Mouse (Mus musculus) CH12.LX (cell line): ENCODE results near the gene Grrp1. TPM values are rescaled to one million over a fixed set of nuclear protein-coding genes. Genes with fewer than 3 reads are reported as not detected.

Experiments used
- DNase-seq: peaks from one replicate; pipeline ENCODE4 v3.0.0-alpha.2; 2013; ENCODE audit errors: extremely low read depth
- H3K27ac ChIP-seq: 2 replicates; pipeline ENCODE4 v1.5.1; 2012; ENCODE audit warnings: low read depth, mild to moderate bottlenecking, control low read depth, moderate library complexity; ENCODE audit not compliant: insufficient read depth
- H3K27me3 ChIP-seq: replicated peaks from 2 replicates; pipeline ENCODE3; 2012; ENCODE audit warnings: inconsistent platforms
- H3K36me3 ChIP-seq, 2 experiments: replicated peaks in 1 of 2; 2 replicates each; pipeline versions ENCODE3 to v1.6.1; 2012; ENCODE audit warnings: inconsistent platforms in 1 of 2, low read length in 1 of 2, mild to moderate bottlenecking in 1 of 2, mixed read lengths in 1 of 2, moderate library complexity in 1 of 2; ENCODE audit not compliant: control insufficient read depth in 1 of 2, insufficient read depth in 1 of 2
- H3K4me1 ChIP-seq, 2 experiments: 2 replicates each; pipeline ENCODE4 v1.6.1; 2012; ENCODE audit warnings: inconsistent platforms in 1 of 2, moderate library complexity in 1 of 2; ENCODE audit not compliant: insufficient read depth in 2 of 2, control insufficient read depth in 1 of 2
- H3K4me2 ChIP-seq: 2 replicates; pipeline ENCODE4 v1.6.1; 2012; ENCODE audit warnings: low read depth, mild to moderate bottlenecking, control low read depth; ENCODE audit not compliant: poor library complexity, insufficient read depth, severe bottlenecking
- H3K4me3 ChIP-seq, 3 experiments: fragments of 150-350 bp in 1 of 3; sonication (generic) in 1 of 3; replicated peaks in 1 of 3; 2 replicates each; pipeline versions ENCODE3 to v1.5.1; 2011 to 2012; ENCODE audit warnings: low read depth in 2 of 3, low read length in 2 of 3, mild to moderate bottlenecking in 2 of 3, moderate library complexity in 2 of 3, control low read depth in 1 of 3, improper control_type of control experiment in 1 of 3, inconsistent platforms in 1 of 3, mixed read lengths in 1 of 3; ENCODE audit not compliant: poor library complexity in 1 of 3
- H3K79me2 ChIP-seq: replicated peaks from 2 replicates; pipeline ENCODE4 v1.6.1; 2012; ENCODE audit warnings: mild to moderate bottlenecking, moderate library complexity; ENCODE audit not compliant: control insufficient read depth, poor library complexity, insufficient read depth, severe bottlenecking; ENCODE audit errors: extremely low read depth
- H3K9ac ChIP-seq: 2 replicates; pipeline ENCODE4 v1.6.1; 2012; ENCODE audit warnings: low read depth, mild to moderate bottlenecking, control low read depth, moderate library complexity; ENCODE audit not compliant: insufficient read depth
- H3K9me3 ChIP-seq: replicated peaks from 2 replicates; pipeline ENCODE3; 2012; ENCODE audit warnings: low read length, inconsistent platforms, mixed read lengths
- EP300 ChIP-seq: IDR thresholded peaks from 2 replicates; pipeline ENCODE4 v1.6.1; 2011; ENCODE audit warnings: low read length, improper control_type of control experiment
- GABPA ChIP-seq: IDR thresholded peaks from 2 replicates; pipeline ENCODE4 v1.6.1; 2012; ENCODE audit warnings: low read depth, low read length, improper control_type of control experiment, inconsistent platforms; ENCODE audit not compliant: insufficient replicate concordance
- USF2 ChIP-seq: conservative IDR thresholded peaks from 2 replicates; pipeline ENCODE4 v1.6.1; 2011; ENCODE audit warnings: low read depth, low read length, improper control_type of control experiment
- ZMIZ1 ChIP-seq: IDR thresholded peaks from 2 replicates; pipeline ENCODE4 v1.6.1; 2012; ENCODE audit warnings: low read depth, mild to moderate bottlenecking, inconsistent platforms, low read length, improper control_type of control experiment
- dilution Hi-C: fragments of 300-500 bp; cut with MboI; formaldehyde crosslinking; loops from 2 replicates; pipeline ENCODE4 v1.14.3; 2020; ENCODE audit warnings: low sequenced_read_pairs; ENCODE audit not compliant: extremely low pct_unique_long_range_greater_than_20kb, extremely low pct_ligation_motif_present
- in situ Hi-C: fragments of 300-500 bp; cut with MboI; formaldehyde crosslinking; loops from 3 replicates; pipeline ENCODE4 v1.14.3; 2019; ENCODE audit warnings: low sequenced_read_pairs, low pct_ligation_motif_present, low pct_unique_long_range_greater_than_20kb, mixed read lengths
- polyA plus RNA-seq: library from polyadenylated mRNA; unstranded; fragments of >175 nt; gene quantifications from 2 replicates; pipeline ENCODE4 v1.2.1, GENCODE M21; 2012; ENCODE audit warnings: low read depth; ENCODE audit not compliant: insufficient read length
- total RNA-seq, 2 experiments: library from RNA; depleted of rRNA; stranded (reverse); fragments of 300-350 nt in 1 of 2; fragments of >200 nt in 1 of 2; gene quantifications; 2 replicates each; pipeline ENCODE4 v1.2.3; 2012 to 2014

The Grrp1 gene
- total and polyA plus RNA-seq, 3 experiments = not detected

GRCm38 (mm10) chr4:134202904-134203303 is 51.0 kb downstream of the Grrp1 start, which contains the start of gene Gm7534:
Gene Gm7534, minus strand, starts transcription at chr4:134203004.
- no peak within 1 kb of the TSS for H3K9ac ChIP-seq
- H3K79me2 ChIP-seq = no peaks in the 10 kb centered on the region
- no peak within 1 kb of the TSS for H3K4me2 ChIP-seq
- H3K4me1 ChIP-seq = peaks cover 3 to 11% of the 10 kb centered on the region in 2 experiments
- H3K27me3 ChIP-seq = no peaks in the 10 kb centered on the region
- TF ChIP-seq USF2 = no peak
- TF ChIP-seq GABPA = no peak
- TF ChIP-seq ZMIZ1 = no peak
- no peak for TF ChIP-seq EP300
- dilution Hi-C loops (no loop called here), in situ Hi-C loops (no loop called here)
- no peak within 1 kb of the TSS for H3K4me3 ChIP-seq
- no peak within 1 kb of the TSS for H3K27ac ChIP-seq
- H3K36me3 ChIP-seq = no peaks in the 10 kb centered on the region
- no peaks in the 10 kb centered on the region for H3K9me3 ChIP-seq
- DNase-seq = no peak

Other genes starting within 250 kb of the Grrp1 start
- gene Lin28a, start 235.3 kb downstream of the Grrp1 start, total RNA-seq (2012; rRNA removed) = 0.04 and 0.08 TPM in 2 replicates
- gene Lin28a, start 235.3 kb downstream of the Grrp1 start, total RNA-seq (2014; rRNA removed) = not detected in 2 replicates
- gene Lin28a, start 235.3 kb downstream of the Grrp1 start, polyA plus RNA-seq = not detected in 2 replicates
- not detected in 2 replicates for gene Zfp683, start 200.3 kb downstream of the Grrp1 start, total RNA-seq (2012; rRNA removed)
- gene Zfp683, start 200.3 kb downstream of the Grrp1 start, total RNA-seq (2014; rRNA removed) = not detected in 2 replicates
- gene Zfp683, start 200.3 kb downstream of the Grrp1 start, polyA plus RNA-seq = 0.16 TPM in 1 of 2 replicates, not detected in the other
- gene Crybg2, start 193.3 kb downstream of the Grrp1 start, total RNA-seq (2012; rRNA removed) = 9.2 and 10.6 TPM in 2 replicates
- gene Crybg2, start 193.3 kb downstream of the Grrp1 start, total RNA-seq (2014; rRNA removed) = 3.0 and 3.6 TPM in 2 replicates
- gene Crybg2, start 193.3 kb downstream of the Grrp1 start, polyA plus RNA-seq = 15.6 and 15.9 TPM in 2 replicates
- gene Cd52, start 159.0 kb downstream of the Grrp1 start, total RNA-seq (2012; rRNA removed) = 2,306 and 3,109 TPM in 2 replicates
- gene Cd52, start 159.0 kb downstream of the Grrp1 start, total RNA-seq (2014; rRNA removed) = 4,323 and 5,448 TPM in 2 replicates
- gene Cd52, start 159.0 kb downstream of the Grrp1 start, polyA plus RNA-seq = 1,849 and 1,886 TPM in 2 replicates
- 12.3 and 18.8 TPM in 2 replicates for gene Ubxn11, start 151.5 kb downstream of the Grrp1 start, total RNA-seq (2012; rRNA removed)
- gene Ubxn11, start 151.5 kb downstream of the Grrp1 start, total RNA-seq (2014; rRNA removed) = 6.0 and 6.6 TPM in 2 replicates
- gene Ubxn11, start 151.5 kb downstream of the Grrp1 start, polyA plus RNA-seq = 35.9 and 38.8 TPM in 2 replicates
- 151 and 153 TPM in 2 replicates for gene Sh3bgrl3, start 125.3 kb downstream of the Grrp1 start, total RNA-seq (2012; rRNA removed)
- gene Sh3bgrl3, start 125.3 kb downstream of the Grrp1 start, total RNA-seq (2014; rRNA removed) = 104 and 128 TPM in 2 replicates
- gene Sh3bgrl3, start 125.3 kb downstream of the Grrp1 start, polyA plus RNA-seq = 289 and 362 TPM in 2 replicates
- gene Cep85, start 67.0 kb downstream of the Grrp1 start, total RNA-seq (2012; rRNA removed) = 24.4 and 24.9 TPM in 2 replicates
- gene Cep85, start 67.0 kb downstream of the Grrp1 start, total RNA-seq (2014; rRNA removed) = 29.4 and 32.8 TPM in 2 replicates
- gene Cep85, start 67.0 kb downstream of the Grrp1 start, polyA plus RNA-seq = 28.3 and 32.8 TPM in 2 replicates
- gene Gm7534, start 51.1 kb downstream of the Grrp1 start, total RNA-seq (2012; rRNA removed) = not detected in 2 replicates
- gene Gm7534, start 51.1 kb downstream of the Grrp1 start, total RNA-seq (2014; rRNA removed) = not detected in 2 replicates
- gene Gm7534, start 51.1 kb downstream of the Grrp1 start, polyA plus RNA-seq = not detected in 2 replicates
- gene Catsper4, start 26.7 kb downstream of the Grrp1 start, total RNA-seq (2012; rRNA removed) = not detected in 2 replicates
- gene Catsper4, start 26.7 kb downstream of the Grrp1 start, total RNA-seq (2014; rRNA removed) = not detected in 2 replicates
- gene Catsper4, start 26.7 kb downstream of the Grrp1 start, polyA plus RNA-seq = not detected in 2 replicates
- 0.08 and 0.13 TPM in 2 replicates for gene Cnksr1, start 15.7 kb downstream of the Grrp1 start, total RNA-seq (2012; rRNA removed)
- not detected in 2 replicates for gene Cnksr1, start 15.7 kb downstream of the Grrp1 start, total RNA-seq (2014; rRNA removed)
- 0.16 TPM in 1 of 2 replicates, not detected in the other for gene Cnksr1, start 15.7 kb downstream of the Grrp1 start, polyA plus RNA-seq
- gene E130218I03Rik, start 10.4 kb downstream of the Grrp1 start, total RNA-seq (2012; rRNA removed) = 2.9 TPM in 2 replicates
- gene E130218I03Rik, start 10.4 kb downstream of the Grrp1 start, total RNA-seq (2014; rRNA removed) = 0.43 TPM in 1 of 2 replicates, not detected in the other
- gene E130218I03Rik, start 10.4 kb downstream of the Grrp1 start, polyA plus RNA-seq = 1.6 and 2.5 TPM in 2 replicates
- gene Zfp593, start 8.5 kb downstream of the Grrp1 start, total RNA-seq (2012; rRNA removed) = 29.1 and 32.3 TPM in 2 replicates
- gene Zfp593, start 8.5 kb downstream of the Grrp1 start, total RNA-seq (2014; rRNA removed) = 31.2 and 34.7 TPM in 2 replicates
- 27.9 and 28.9 TPM in 2 replicates for gene Zfp593, start 8.5 kb downstream of the Grrp1 start, polyA plus RNA-seq
- not detected in 2 replicates for gene Gm30191, start 7.2 kb downstream of the Grrp1 start, total RNA-seq (2012; rRNA removed)
- not detected in 2 replicates for gene Gm30191, start 7.2 kb downstream of the Grrp1 start, total RNA-seq (2014; rRNA removed)
- gene Gm30191, start 7.2 kb downstream of the Grrp1 start, polyA plus RNA-seq = not detected in 2 replicates
- 14.6 and 16.1 TPM in 2 replicates for gene Pdik1l, start 33.8 kb upstream of the Grrp1 start, total RNA-seq (2012; rRNA removed)
- 13.7 and 14.8 TPM in 2 replicates for gene Pdik1l, start 33.8 kb upstream of the Grrp1 start, total RNA-seq (2014; rRNA removed)
- gene Pdik1l, start 33.8 kb upstream of the Grrp1 start, polyA plus RNA-seq = 12.1 and 15.6 TPM in 2 replicates
- gene Trim63, start 61.0 kb upstream of the Grrp1 start, total RNA-seq (2012; rRNA removed) = 0.25 TPM in 1 of 2 replicates, not detected in the other
- 0.16 TPM in 1 of 2 replicates, not detected in the other for gene Trim63, start 61.0 kb upstream of the Grrp1 start, total RNA-seq (2014; rRNA removed)
- 0.38 and 0.49 TPM in 2 replicates for gene Trim63, start 61.0 kb upstream of the Grrp1 start, polyA plus RNA-seq
- gene Slc30a2, start 89.1 kb upstream of the Grrp1 start, total RNA-seq (2012; rRNA removed) = 8.9 and 9.7 TPM in 2 replicates
- 4.5 and 5.1 TPM in 2 replicates for gene Slc30a2, start 89.1 kb upstream of the Grrp1 start, total RNA-seq (2014; rRNA removed)
- gene Slc30a2, start 89.1 kb upstream of the Grrp1 start, polyA plus RNA-seq = 22.4 and 23.6 TPM in 2 replicates
- gene Extl1, start 129.7 kb upstream of the Grrp1 start, total RNA-seq (2012; rRNA removed) = 1.0 and 4.5 TPM in 2 replicates
- gene Extl1, start 129.7 kb upstream of the Grrp1 start, total RNA-seq (2014; rRNA removed) = 0.36 and 0.54 TPM in 2 replicates
- gene Extl1, start 129.7 kb upstream of the Grrp1 start, polyA plus RNA-seq = 1.6 TPM in 2 replicates
- 10.5 and 10.7 TPM in 2 replicates for gene Pafah2, start 142.2 kb upstream of the Grrp1 start, total RNA-seq (2012; rRNA removed)
- gene Pafah2, start 142.2 kb upstream of the Grrp1 start, total RNA-seq (2014; rRNA removed) = 8.9 and 10.6 TPM in 2 replicates
- 9.1 and 10.4 TPM in 2 replicates for gene Pafah2, start 142.2 kb upstream of the Grrp1 start, polyA plus RNA-seq
- 39.4 and 48.0 TPM in 2 replicates for gene Stmn1, start 214.2 kb upstream of the Grrp1 start, total RNA-seq (2012; rRNA removed)
- gene Stmn1, start 214.2 kb upstream of the Grrp1 start, total RNA-seq (2014; rRNA removed) = 31.2 and 33.6 TPM in 2 replicates
- gene Stmn1, start 214.2 kb upstream of the Grrp1 start, polyA plus RNA-seq = 34.7 and 38.3 TPM in 2 replicates
- 1.3 and 2.7 TPM in 2 replicates for gene Paqr7, start 242.6 kb upstream of the Grrp1 start, total RNA-seq (2012; rRNA removed)
- gene Paqr7, start 242.6 kb upstream of the Grrp1 start, total RNA-seq (2014; rRNA removed) = 0.43 and 0.55 TPM in 2 replicates
- 0.74 and 0.89 TPM in 2 replicates for gene Paqr7, start 242.6 kb upstream of the Grrp1 start, polyA plus RNA-seq